Mouse (Mus musculus) lung, adult 2 months (tissue): ENCODE data around the gene Tox2.

Experiments
- CTCF ChIP-seq: fragments of 200-500 bp; IDR thresholded peaks from 2 replicates; pipeline ENCODE4 v1.5.1; 2011; ENCODE audit warnings: mild to moderate bottlenecking, low read length, control low read depth; ENCODE audit not compliant: insufficient read depth
- POLR2A ChIP-seq: fragments of 200-500 bp; IDR thresholded peaks from 2 replicates; pipeline ENCODE4 v1.6.1; 2011; ENCODE audit warnings: low read depth, mild to moderate bottlenecking, control low read depth, low read length, borderline replicate concordance; ENCODE audit errors: extremely low read depth

DNA sequence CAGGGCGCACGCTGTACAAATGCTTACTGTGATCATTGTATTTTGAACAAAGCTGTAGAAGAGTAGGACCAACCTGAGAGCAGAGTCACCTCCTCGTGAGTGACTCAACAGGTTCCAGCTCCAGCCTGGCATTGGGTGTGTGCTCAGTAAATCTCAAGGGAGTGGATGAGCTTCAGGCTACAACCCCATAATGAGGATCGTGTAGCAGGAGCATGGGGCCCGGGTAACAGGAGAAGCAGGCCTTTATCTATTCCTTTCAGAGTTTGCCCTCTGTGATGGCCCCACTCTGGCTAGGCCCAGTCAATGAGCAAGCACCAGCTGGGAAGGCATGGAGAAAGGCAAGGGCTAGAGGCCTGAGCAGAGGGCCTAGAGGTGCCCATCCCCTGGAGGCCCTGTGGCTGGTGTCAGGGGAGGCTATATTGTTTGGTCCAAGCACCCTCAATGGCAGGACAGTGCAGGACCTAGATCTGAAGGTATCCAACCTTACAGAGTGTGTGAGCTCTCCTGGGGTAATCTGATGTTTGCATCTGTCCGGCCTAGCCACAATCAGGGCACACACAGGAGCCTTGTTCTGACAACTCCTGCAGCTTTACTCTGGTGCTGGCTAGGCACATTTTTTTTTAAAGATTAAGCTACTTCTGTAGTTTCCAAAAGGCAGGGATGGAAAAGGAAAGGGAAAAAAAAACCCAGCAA lies 58.6 kb downstream of the Tox2 start:
- TF ChIP-seq CTCF (no peak), POLR2A (no peak)
